Mouse (Mus musculus) gastrocnemius, postnatal 10 days (tissue): ENCODE measurements around the gene Erich4. TPM values are rescaled to one million over a fixed set of nuclear protein-coding genes. Genes with fewer than 3 reads are reported as not detected.
"Not testable (repeated sequence)": the region's sequence is repeated elsewhere in the genome, so short reads cannot be mapped to it uniquely, and the experiment has no call there.

ENCODE experiments used
- DNase-seq: peaks from one replicate; pipeline ENCODE4 v3.0.0; 2021; ENCODE audit warnings: mixed read lengths
- total RNA-seq, 2 experiments: library from RNA; stranded (reverse); gene quantifications; 2 replicates each; pipeline ENCODE4 v1.2.3; 2021

Gene Erich4
- total RNA-seq, 2 experiments from 2014 or later = not detected

GRCm38 (mm10) chr7:25576793-25577437 is 38.8 kb downstream of the Erich4 start:
- not testable (repeated sequence) for DNase-seq

GRCm38 (mm10) chr7:25576308-25576707 is 39.4 kb downstream of the Erich4 start:
- not testable (repeated sequence) for DNase-seq

- no peak for DNase-seq
Measured at GRCm38 (mm10) chr7:25575870-25576269, 39.8 kb downstream of the Erich4 start.

DNA sequence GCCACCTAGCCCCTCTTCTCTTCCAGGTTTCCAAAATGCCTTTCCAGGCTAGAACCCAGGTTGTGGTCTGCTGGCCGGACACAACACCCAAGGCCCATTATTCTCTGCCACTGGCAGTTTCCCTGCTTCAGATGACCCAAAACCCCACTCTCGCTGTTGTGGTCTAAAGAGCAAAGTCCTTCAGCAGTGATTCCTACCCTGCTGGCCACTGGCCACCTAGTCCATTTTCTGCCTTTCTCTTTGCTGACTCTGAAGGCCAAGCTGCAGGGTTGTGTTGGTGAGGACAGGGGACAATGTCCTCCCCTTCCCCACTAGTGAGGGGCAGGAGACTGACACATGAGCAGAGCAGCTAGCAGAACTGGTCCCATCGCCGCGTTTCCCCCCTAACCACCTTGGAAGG is 40.6 kb downstream of the Erich4 start:
- DNase-seq = no peak

- not testable (repeated sequence) for DNase-seq
Measured at GRCm38 (mm10) chr7:25573806-25574205, 41.9 kb downstream of the Erich4 start.

DNA sequence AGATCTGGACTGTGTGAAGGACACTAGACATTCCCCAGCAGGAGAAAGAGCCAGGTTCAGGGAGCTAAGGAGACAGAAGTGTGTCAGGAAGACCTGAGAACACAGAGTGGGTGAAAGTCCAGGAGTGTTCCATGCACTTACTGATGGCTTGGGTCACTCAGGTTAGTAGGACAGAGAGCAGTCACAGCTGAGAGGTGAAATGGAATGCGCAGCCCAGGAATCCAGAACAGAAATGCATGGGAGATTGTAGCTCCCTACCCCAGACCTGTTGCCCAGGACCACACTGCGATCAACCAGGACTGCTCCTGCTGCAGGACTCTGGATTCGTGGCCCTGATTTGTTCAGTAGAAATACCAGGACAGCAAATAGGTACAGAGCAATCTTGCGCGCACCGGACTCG is 47.0 kb downstream of the Erich4 start:
- no peak for DNase-seq

Other genes with a start within 250 kb of the Erich4 start
- not detected for gene Cnfn, start 246.2 kb downstream of the Erich4 start, total RNA-seq
- 10 to 100 TPM; 18.2 to 18.4 TPM for gene Lipe, start 217.2 kb downstream of the Erich4 start, total RNA-seq
- gene Cxcl17, start 203.0 kb downstream of the Erich4 start, total RNA-seq = not detected
- gene Ceacam1, start 138.3 kb downstream of the Erich4 start, total RNA-seq = 1 to 10 TPM; 4.9 to 7.8 TPM
- gene Ceacam2, start 76.0 kb downstream of the Erich4 start, total RNA-seq = under 1 TPM; 0.35 to 0.75 TPM
- 10 to 100 TPM; 24.8 to 24.9 TPM for gene Dmac2, start 3.5 kb upstream of the Erich4 start, total RNA-seq
- 1 to 10 TPM; 1.9 to 2.5 TPM for gene B3gnt8, start 10.8 kb upstream of the Erich4 start, total RNA-seq
- gene Bckdha, start 43.1 kb upstream of the Erich4 start, total RNA-seq = 10 to 100 TPM; 51.9 to 60.8 TPM
- 10 to 100 TPM; 23.6 to 26.0 TPM for gene Exosc5, start 43.3 kb upstream of the Erich4 start, total RNA-seq
- under 1 TPM; 0.45 to 0.47 TPM for gene Tmem91, start 59.3 kb upstream of the Erich4 start, total RNA-seq
- gene B9d2, start 64.9 kb upstream of the Erich4 start, total RNA-seq = 10 to 100 TPM; 10.5 to 10.9 TPM
- gene Tgfb1, start 71.1 kb upstream of the Erich4 start, total RNA-seq = 10 to 100 TPM; 15.2 to 25.6 TPM
- gene Ccdc97, start 103.2 kb upstream of the Erich4 start, total RNA-seq = 10 to 100 TPM; 31.9 to 39.6 TPM
- 10 to 100 TPM; 91.8 to 98.1 TPM for gene Hnrnpul1, start 138.9 kb upstream of the Erich4 start, total RNA-seq
- 100 to 1,000 TPM in 1 of 2 experiments, 10 to 100 TPM in 1; 89.3 to 110 TPM for gene Axl, start 172.8 kb upstream of the Erich4 start, total RNA-seq
- under 1 TPM; 0.27 to 0.52 TPM for gene Cyp2s1, start 201.0 kb upstream of the Erich4 start, total RNA-seq